Mouse (Mus musculus) lung, postnatal 4 days (tissue): ENCODE results near the gene Rbbp8nl.

ENCODE experiments used
- DNase-seq, 2 experiments: peaks; one replicate each; pipeline ENCODE4 v3.0.0; 2021

Gene Rbbp8nl

GRCm38 (mm10) chr2:180256296-180257000 is 33.2 kb downstream of the Rbbp8nl start:
- no peak for DNase-seq

GRCm38 (mm10) chr2:180255701-180256100 is 34.0 kb downstream of the Rbbp8nl start:
- no peak for DNase-seq

GRCm38 (mm10) chr2:180254436-180255209 is 35.1 kb downstream of the Rbbp8nl start:
- DNase-seq: no peak

GRCm38 (mm10) chr2:180251838-180252237 is 37.8 kb downstream of the Rbbp8nl start:
- no peak for DNase-seq

GRCm38 (mm10) chr2:180250930-180251611 is 38.6 kb downstream of the Rbbp8nl start:
- peak; percentile 53 to 87 for DNase-seq

GRCm38 (mm10) chr2:180248947-180249660 is 40.6 kb downstream of the Rbbp8nl start:
- no peak for DNase-seq

- no peak for DNase-seq
These were observed 41.8 kb downstream of the Rbbp8nl start for GRCm38 (mm10) chr2:180247916-180248315.

GRCm38 (mm10) chr2:180243108-180243507 is 46.6 kb downstream of the Rbbp8nl start:
- DNase-seq: no peak

GRCm38 (mm10) chr2:180238591-180238990 is 51.1 kb downstream of the Rbbp8nl start:
- DNase-seq: no peak

GRCm38 (mm10) chr2:180237601-180238345 is 51.9 kb downstream of the Rbbp8nl start:
- DNase-seq: no peak

GRCm38 (mm10) chr2:180236930-180237329 is 52.7 kb downstream of the Rbbp8nl start:
- DNase-seq: no peak

- DNase-seq: no peak
These were observed 53.2 kb downstream of the Rbbp8nl start for GRCm38 (mm10) chr2:180236500-180236899.

GRCm38 (mm10) chr2:180235788-180236187 is 53.9 kb downstream of the Rbbp8nl start:
- peak in 1 of 2 experiments; percentile 50 for DNase-seq

GRCm38 (mm10) chr2:180234980-180235379 is 54.7 kb downstream of the Rbbp8nl start:
- peak; percentile 67 to 80 for DNase-seq

- peak; percentile 46 to 73 for DNase-seq
These were observed 55.3 kb downstream of the Rbbp8nl start for GRCm38 (mm10) chr2:180234353-180234752.

GRCm38 (mm10) chr2:180233101-180233904 is 56.4 kb downstream of the Rbbp8nl start:
- peak in 1 of 2 experiments; percentile 71 for DNase-seq

- peak; percentile 39 to 67 for DNase-seq
These were observed 59.2 kb downstream of the Rbbp8nl start for GRCm38 (mm10) chr2:180230482-180230881.

- DNase-seq: no peak
These were observed 60.5 kb downstream of the Rbbp8nl start for GRCm38 (mm10) chr2:180229129-180229528.

GRCm38 (mm10) chr2:180228592-180228991 is 61.1 kb downstream of the Rbbp8nl start:
- DNase-seq: peak; percentile 74 to 88

GRCm38 (mm10) chr2:180228060-180228458 is 61.6 kb downstream of the Rbbp8nl start:
- DNase-seq: peak in 1 of 2 experiments; percentile 20
